Mouse (Mus musculus) MEL (cell line): ENCODE results near the gene Rnf215. TPM values are rescaled to one million over a fixed set of nuclear protein-coding genes. Genes with fewer than 3 reads are reported as not detected.

Source experiments
- DNase-seq: peaks from one replicate; pipeline ENCODE4 v3.0.0; 2011; ENCODE audit warnings: low read depth, low spot score
- H3K27ac ChIP-seq: 2 replicates; pipeline ENCODE4 v1.5.1; 2012; ENCODE audit warnings: low read depth, mild to moderate bottlenecking, control low read depth, low read length, moderate library complexity; ENCODE audit not compliant: control insufficient read depth
- H3K27me3 ChIP-seq, 2 experiments: fragments of 150-350 bp in 1 of 2; sonication (generic) in 1 of 2; 2 replicates each; pipeline ENCODE4 v1.6.1; 2012; ENCODE audit warnings: low read length in 2 of 2, mild to moderate bottlenecking in 2 of 2, improper control_type of control experiment in 1 of 2, moderate library complexity in 1 of 2; ENCODE audit not compliant: insufficient read depth in 2 of 2, control insufficient read depth in 1 of 2
- H3K36me3 ChIP-seq, 2 experiments: 2 replicates each; pipeline ENCODE4 v1.6.1; 2012 to 2014; ENCODE audit warnings: low read length in 2 of 2, improper control_type of control experiment in 1 of 2, inconsistent platforms in 1 of 2, mild to moderate bottlenecking in 1 of 2; ENCODE audit not compliant: insufficient read depth in 2 of 2, control insufficient read depth in 1 of 2
- H3K4me1 ChIP-seq, 2 experiments: fragments of 150-350 bp in 1 of 2; sonication (generic) in 1 of 2; 2 replicates each; pipeline ENCODE4 v1.6.1; 2012; ENCODE audit warnings: low read length in 2 of 2, improper control_type of control experiment in 1 of 2, mild to moderate bottlenecking in 1 of 2; ENCODE audit not compliant: insufficient read depth in 2 of 2, control insufficient read depth in 1 of 2
- H3K4me3 ChIP-seq, 2 experiments: fragments of 150-350 bp in 1 of 2; sonication (generic) in 1 of 2; 2 replicates each; pipeline ENCODE4 v1.5.1; 2012; ENCODE audit warnings: low read depth in 2 of 2, low read length in 2 of 2, mild to moderate bottlenecking in 2 of 2, moderate library complexity in 2 of 2, control low read depth in 1 of 2, improper control_type of control experiment in 1 of 2; ENCODE audit not compliant: control insufficient read depth in 1 of 2, insufficient read depth in 1 of 2
- H3K79me2 ChIP-seq: 2 replicates; pipeline ENCODE4 v1.6.1; 2012; ENCODE audit warnings: mild to moderate bottlenecking, low read length, moderate library complexity; ENCODE audit not compliant: control insufficient read depth, poor library complexity, insufficient read depth
- H3K9ac ChIP-seq: 2 replicates; pipeline ENCODE4 v1.6.1; 2012; ENCODE audit warnings: low read depth, mild to moderate bottlenecking, control low read depth, low read length, moderate library complexity; ENCODE audit not compliant: control insufficient read depth, poor library complexity, severe bottlenecking
- H3K9me3 ChIP-seq: fragments of 150-350 bp; sonication (generic); replicated peaks from 2 replicates; pipeline ENCODE4 v1.6.1; 2012; ENCODE audit warnings: mild to moderate bottlenecking, low read length, improper control_type of control experiment, moderate library complexity; ENCODE audit not compliant: insufficient read depth
- CHD2 ChIP-seq: IDR thresholded peaks from 2 replicates; pipeline ENCODE4 v1.6.1; 2011; ENCODE audit warnings: low read length, improper control_type of control experiment
- E2F4 ChIP-seq: IDR thresholded peaks from 2 replicates; pipeline ENCODE4 v1.6.1; 2011; ENCODE audit warnings: low read depth, low read length, improper control_type of control experiment, borderline replicate concordance
- ELF1 ChIP-seq: IDR thresholded peaks from 2 replicates; pipeline ENCODE4 v1.6.1; 2014; ENCODE audit warnings: low read depth, mild to moderate bottlenecking, inconsistent platforms, low read length, improper control_type of control experiment, moderate library complexity
- ETS1 ChIP-seq: IDR thresholded peaks from 2 replicates; pipeline ENCODE4 v1.6.1; 2012; ENCODE audit warnings: low read depth, mild to moderate bottlenecking, inconsistent platforms, low read length, improper control_type of control experiment, moderate library complexity
- GATA1 ChIP-seq: IDR thresholded peaks from 2 replicates; pipeline ENCODE4 v1.6.1; 2011; ENCODE audit warnings: low read depth, low read length, improper control_type of control experiment
- JUND ChIP-seq: IDR thresholded peaks from 2 replicates; pipeline ENCODE4 v1.6.1; 2011; ENCODE audit warnings: low read depth, mild to moderate bottlenecking, improper control_type of control experiment, low read length
- KAT2A ChIP-seq: conservative IDR thresholded peaks from 2 replicates; pipeline ENCODE4 v1.6.1; 2012; ENCODE audit warnings: low read depth, low read length, improper control_type of control experiment, inconsistent platforms
- MAZ ChIP-seq: IDR thresholded peaks from 2 replicates; pipeline ENCODE4 v1.6.1; 2012; ENCODE audit warnings: low read depth, mild to moderate bottlenecking, inconsistent platforms, low read length, improper control_type of control experiment
- MXI1 ChIP-seq: IDR thresholded peaks from 2 replicates; pipeline ENCODE4 v1.6.1; 2011; ENCODE audit warnings: mild to moderate bottlenecking, low read depth, low read length, improper control_type of control experiment
- MYB ChIP-seq: IDR thresholded peaks from 2 replicates; pipeline ENCODE4 v1.6.1; 2011; ENCODE audit warnings: mild to moderate bottlenecking, low read depth, low read length, improper control_type of control experiment
- MYC ChIP-seq: IDR thresholded peaks from 2 replicates; pipeline ENCODE4 v1.6.1; 2011; ENCODE audit warnings: low read depth, mild to moderate bottlenecking, low read length, improper control_type of control experiment, moderate library complexity
- POLR2AphosphoS2 ChIP-seq: IDR thresholded peaks from 2 replicates; pipeline ENCODE4 v1.6.1; 2011; ENCODE audit warnings: low read length, improper control_type of control experiment
- RAD21 ChIP-seq: IDR thresholded peaks from 2 replicates; pipeline ENCODE4 v1.6.1; 2011; ENCODE audit warnings: mild to moderate bottlenecking, low read depth, low read length, improper control_type of control experiment
- RCOR1 ChIP-seq: IDR thresholded peaks from 2 replicates; pipeline ENCODE4 v1.6.1; 2012; ENCODE audit warnings: low read depth, mild to moderate bottlenecking, inconsistent platforms, low read length, improper control_type of control experiment
- TAL1 ChIP-seq: IDR thresholded peaks from 2 replicates; pipeline ENCODE4 v1.6.1; 2012; ENCODE audit warnings: mild to moderate bottlenecking, inconsistent platforms, low read length, moderate library complexity, mixed read lengths
- TBP ChIP-seq: IDR thresholded peaks from 2 replicates; pipeline ENCODE4 v1.8.0; 2011; ENCODE audit warnings: low read depth, low read length, improper control_type of control experiment
- TCF12 ChIP-seq: IDR thresholded peaks from 2 replicates; pipeline ENCODE4 v1.6.1; 2014; ENCODE audit warnings: low read depth, mild to moderate bottlenecking, inconsistent platforms, low read length, improper control_type of control experiment, moderate library complexity
- UBTF ChIP-seq: IDR thresholded peaks from 2 replicates; pipeline ENCODE4 v1.6.1; 2012; ENCODE audit warnings: low read depth, mild to moderate bottlenecking, inconsistent platforms, low read length, improper control_type of control experiment, moderate library complexity, borderline replicate concordance; ENCODE audit not compliant: insufficient read depth
- USF1 ChIP-seq: IDR thresholded peaks from 2 replicates; pipeline ENCODE4 v1.6.1; 2014; ENCODE audit warnings: low read depth, mild to moderate bottlenecking, inconsistent platforms, low read length, improper control_type of control experiment, moderate library complexity
- ZNF384 ChIP-seq: IDR thresholded peaks from 2 replicates; pipeline ENCODE4 v1.6.1; 2012; ENCODE audit warnings: low read depth, mild to moderate bottlenecking, inconsistent platforms, low read length, improper control_type of control experiment
- polyA plus RNA-seq, 2 experiments: library from polyadenylated mRNA; stranded (reverse) in 1 of 2; unstranded in 1 of 2; fragments of >175 nt in 1 of 2; fragments of >200 nt in 1 of 2; gene quantifications; 2 replicates each; pipeline versions ENCODE4 v1.2.1 to v1.2.4; 2012; ENCODE audit warnings: low replicate concordance in 2 of 2, low read depth in 1 of 2; ENCODE audit not compliant: insufficient read length in 2 of 2, insufficient read depth in 1 of 2, missing spikeins in 1 of 2
- total RNA-seq: library from RNA; depleted of rRNA; stranded (reverse); fragments of 300-350 nt; gene quantifications from 2 replicates; pipeline ENCODE4 v1.2.3, GENCODE M21; 2012

The Rnf215 gene
- total and polyA plus RNA-seq, 3 experiments: 11.3 to 13.2 TPM; not detected in 1

- no peaks in the 10 kb centered on the region for H3K27me3 ChIP-seq
- H3K4me1 ChIP-seq: peaks cover 0 to 2% of the 10 kb centered on the region in 2 experiments; a peak in 1 of 4 replicates
- DNase-seq: no peak
- no peak overlapping the region for H3K27ac ChIP-seq
- H3K9ac ChIP-seq: no peak overlapping the region
- no peaks in the 10 kb centered on the region for H3K9me3 ChIP-seq
- TF ChIP-seq RAD21 (no peak), ELF1 (no peak)
- peaks cover 7 to 43% of the 10 kb centered on the region in 2 experiments; a peak in 3 of 4 replicates for H3K36me3 ChIP-seq
- no peak overlapping the region for H3K4me3 ChIP-seq
- H3K79me2 ChIP-seq: peaks cover 3% of the 10 kb centered on the region; the same call in 1 of the 2 replicates
Observed at GRCm38 (mm10) chr11:4182061-4182460, 47.1 kb downstream of the Rnf215 start.

- no peak for DNase-seq
- H3K4me3 ChIP-seq: no peak overlapping the region
- H3K79me2 ChIP-seq: peaks cover 8% of the 10 kb centered on the region
- H3K27ac ChIP-seq: no peak overlapping the region
- H3K4me1 ChIP-seq: peaks cover 0 to 10% of the 10 kb centered on the region in 2 experiments; a peak in 3 of 4 replicates
- no peak for TF ChIP-seq ETS1
- no peak for TF ChIP-seq E2F4
- no peak for TF ChIP-seq MAZ
- no peak for TF ChIP-seq TAL1
- no peak for TF ChIP-seq TBP
- TF ChIP-seq POLR2AphosphoS2: peak; percentile 16; the same call in 1 of the 2 replicates
- no peak for TF ChIP-seq MYB
- no peak for TF ChIP-seq USF1
- TF ChIP-seq ZNF384: peak; percentile 84
- 0 out of 2 replicates have a peak, but pooled peaks have one; percentile 31 for TF ChIP-seq MYC
- no peak for TF ChIP-seq KAT2A
- no peak for TF ChIP-seq MXI1
- TF ChIP-seq UBTF: no peak
- TF ChIP-seq TCF12: no peak
- no peak for TF ChIP-seq JUND
- TF ChIP-seq GATA1: no peak
- no peak for TF ChIP-seq CHD2
- TF ChIP-seq RCOR1: no peak
- TF ChIP-seq, all 39 proteins: peak for 3
- Histone ChIP-seq H3K27me3 (no peaks in the 10 kb centered on the region), H3K9ac (no peak overlapping the region), H3K36me3 (peaks cover 11 to 35% of the 10 kb centered on the region in 2 experiments), H3K9me3 (no peaks in the 10 kb centered on the region)
Observed at GRCm38 (mm10) chr11:4183511-4183910, 48.5 kb downstream of the Rnf215 start.
